Mouse (Mus musculus) hindbrain, embryonic 11.5 days (tissue): ENCODE measurements around the gene Clvs2. TPM values are rescaled to one million over a fixed set of nuclear protein-coding genes. Genes with fewer than 3 reads are reported as not detected.

Experiments used
- ATAC-seq: fragments of 200-750 bp; cut with Nextera tagmentation; 2 replicates; pipeline ENCODE4 v1.8.0; 2017; ENCODE audit warnings: mild to moderate bottlenecking, moderate TSS enrichment, moderate library complexity; ENCODE audit not compliant: low FRiP score
- DNase-seq: peaks from one replicate; pipeline ENCODE4 v3.0.0-alpha.2; 2015; ENCODE audit warnings: low spot score
- H3K27ac ChIP-seq: fragments of 300-500 bp; sonication (generic); 2 replicates; pipeline ENCODE4 v1.5.1; 2014; ENCODE audit warnings: mild to moderate bottlenecking, low read depth, low read length
- H3K27me3 ChIP-seq: fragments of 300-500 bp; sonication (generic); 2 replicates; pipeline ENCODE4 v1.6.1; 2014; ENCODE audit warnings: mild to moderate bottlenecking, low read length, moderate library complexity, mixed read lengths; ENCODE audit not compliant: control insufficient read depth, insufficient read depth
- H3K36me3 ChIP-seq: fragments of 300-500 bp; sonication (generic); 2 replicates; pipeline ENCODE4 v1.6.1; 2014; ENCODE audit warnings: mild to moderate bottlenecking, low read length, moderate library complexity, mixed read lengths; ENCODE audit not compliant: control insufficient read depth, insufficient read depth
- H3K4me1 ChIP-seq: fragments of 300-500 bp; sonication (generic); replicated peaks from 2 replicates; pipeline ENCODE4 v1.6.1; 2014; ENCODE audit warnings: low read length, mixed read lengths; ENCODE audit not compliant: control insufficient read depth, insufficient read depth
- H3K4me2 ChIP-seq: fragments of 300-500 bp; sonication (generic); replicated peaks from 2 replicates; pipeline ENCODE4 v1.6.1; 2014; ENCODE audit warnings: mild to moderate bottlenecking, low read depth, low read length
- H3K4me3 ChIP-seq: fragments of 300-500 bp; sonication (generic); 2 replicates; pipeline ENCODE4 v1.5.1; 2014; ENCODE audit warnings: low read depth, low read length
- H3K9ac ChIP-seq: fragments of 300-500 bp; sonication (generic); 2 replicates; pipeline ENCODE4 v1.6.1; 2014; ENCODE audit warnings: low read depth, low read length
- H3K9me3 ChIP-seq: fragments of 300-500 bp; sonication (generic); 2 replicates; pipeline ENCODE4 v1.6.1; 2016; ENCODE audit warnings: low read length; ENCODE audit not compliant: control insufficient read depth
- WGBS: fragments of 180-500 bp; shearing (Covaris S2); extraction: QIAGEN DNeasy Blood & Tissue Kit; methylation state at CpG from one replicate; pipeline ENCODE4 v1.1.7; 2014; 5-methylcytosine and 5-hydroxymethylcytosine counted together
- polyA plus RNA-seq: library from polyadenylated mRNA; unstranded; fragments of >200 nt; fragmentation: Nextera tagmentation; extraction: Ambion mirVana; gene quantifications from 2 replicates; pipeline ENCODE4 v1.2.1, GENCODE M21; 2014

Gene Clvs2
- polyA plus RNA-seq, 1 experiment from 2014 or later: 4.6 TPM

- Histone ChIP-seq H3K9me3 (no peaks in the 10 kb centered on the region), H3K36me3 (no peaks in the 10 kb centered on the region), H3K27me3 (no peaks in the 10 kb centered on the region), H3K4me2 (no peak overlapping the region), H3K27ac (no peak overlapping the region), H3K4me1 (no peaks in the 10 kb centered on the region), H3K9ac (no peak overlapping the region), H3K4me3 (no peak overlapping the region)
- ATAC-seq (no peak), DNase-seq (no peak)
- WGBS: 76% methylated on average over 3 of the region's 3 CpGs
Measured at GRCm38 (mm10) chr10:33558081-33558480, 66.5 kb downstream of the Clvs2 start.

- Histone ChIP-seq H3K27ac (no peak overlapping the region), H3K4me1 (no peaks in the 10 kb centered on the region), H3K4me2 (no peak overlapping the region), H3K9ac (no peak overlapping the region), H3K36me3 (no peaks in the 10 kb centered on the region), H3K27me3 (no peaks in the 10 kb centered on the region), H3K4me3 (no peak overlapping the region), H3K9me3 (no peaks in the 10 kb centered on the region)
- ATAC-seq (no peak), DNase-seq (no peak)
- WGBS: 88% methylated on average over 4 of the region's 4 CpGs
Measured at GRCm38 (mm10) chr10:33540331-33540730, 84.2 kb downstream of the Clvs2 start.

Other genes with a start within 250 kb of the Clvs2 start
- not detected in 2 replicates for gene Sult3a2, start 161.9 kb upstream of the Clvs2 start, polyA plus RNA-seq
- not detected in 2 replicates for gene Sult3a1, start 233.0 kb upstream of the Clvs2 start, polyA plus RNA-seq